Mouse (Mus musculus) brain, adult 10 weeks (tissue): ENCODE results near the gene Capza1. TPM values are rescaled to one million over a fixed set of nuclear protein-coding genes. Genes with fewer than 3 reads are reported as not detected.

Source experiments
- polyA plus RNA-seq: library from polyadenylated mRNA; stranded (reverse); fragments of 350-450 nt; fragmentation: Illumina TruSeq; extraction: RNeasy Lipid Tissue Mini Kit (QIAGEN cat#74804); gene quantifications from one replicate; pipeline ENCODE4 v1.2.3, GENCODE M21; 2015; ENCODE audit warnings: low read depth, low replicate concordance

The Capza1 gene
- polyA plus RNA-seq, result 59.2 TPM

DNA sequence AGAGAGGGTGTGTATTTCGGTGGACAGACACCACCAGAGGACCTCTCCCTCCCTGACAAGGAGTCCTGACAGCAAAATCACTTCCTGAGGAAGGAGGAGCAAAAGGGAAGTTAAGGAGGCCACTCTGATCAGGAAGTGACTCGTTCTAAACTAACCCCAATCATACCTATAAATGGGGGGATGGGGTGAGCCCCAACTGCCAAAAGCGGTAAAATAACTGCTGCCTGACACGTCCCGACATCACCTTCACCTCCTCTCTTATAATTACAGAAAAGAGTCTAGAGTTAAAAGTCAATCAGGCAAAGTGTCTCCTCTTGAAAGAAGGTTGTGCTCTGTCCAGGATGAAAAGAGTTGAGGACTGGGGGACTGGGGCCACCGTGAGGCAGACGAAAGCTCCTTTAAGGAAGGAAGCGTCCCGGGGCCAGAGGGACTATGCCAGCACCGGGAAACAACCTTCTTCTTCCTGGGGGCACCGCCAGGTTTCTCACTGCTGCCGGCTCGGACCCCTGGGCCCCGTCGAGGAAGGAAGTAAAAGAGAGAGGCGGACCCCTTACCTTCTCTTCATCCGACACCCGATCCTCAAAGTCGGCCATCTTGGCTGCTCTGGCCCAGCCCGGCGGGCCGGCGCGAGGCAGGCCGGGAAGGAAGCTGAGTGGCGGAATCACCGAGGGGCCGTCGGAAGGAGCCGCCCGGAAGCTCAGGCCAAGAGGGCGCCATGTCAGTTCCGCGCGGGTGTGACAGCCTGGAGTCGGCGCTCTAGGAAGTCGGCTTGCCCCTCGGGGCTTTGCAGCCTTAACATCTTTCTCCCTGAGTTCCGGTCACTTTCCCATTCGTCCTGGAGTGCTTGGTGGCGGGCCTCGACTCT lies at the start of gene Capza1, which contains the start of gene St7l:
Gene Capza1, minus strand, starts transcription at position 720 of the 865 bp plus-strand sequence.
Gene St7l, plus strand, starts transcription at position 220 of the 865 bp plus-strand sequence.

DNA sequence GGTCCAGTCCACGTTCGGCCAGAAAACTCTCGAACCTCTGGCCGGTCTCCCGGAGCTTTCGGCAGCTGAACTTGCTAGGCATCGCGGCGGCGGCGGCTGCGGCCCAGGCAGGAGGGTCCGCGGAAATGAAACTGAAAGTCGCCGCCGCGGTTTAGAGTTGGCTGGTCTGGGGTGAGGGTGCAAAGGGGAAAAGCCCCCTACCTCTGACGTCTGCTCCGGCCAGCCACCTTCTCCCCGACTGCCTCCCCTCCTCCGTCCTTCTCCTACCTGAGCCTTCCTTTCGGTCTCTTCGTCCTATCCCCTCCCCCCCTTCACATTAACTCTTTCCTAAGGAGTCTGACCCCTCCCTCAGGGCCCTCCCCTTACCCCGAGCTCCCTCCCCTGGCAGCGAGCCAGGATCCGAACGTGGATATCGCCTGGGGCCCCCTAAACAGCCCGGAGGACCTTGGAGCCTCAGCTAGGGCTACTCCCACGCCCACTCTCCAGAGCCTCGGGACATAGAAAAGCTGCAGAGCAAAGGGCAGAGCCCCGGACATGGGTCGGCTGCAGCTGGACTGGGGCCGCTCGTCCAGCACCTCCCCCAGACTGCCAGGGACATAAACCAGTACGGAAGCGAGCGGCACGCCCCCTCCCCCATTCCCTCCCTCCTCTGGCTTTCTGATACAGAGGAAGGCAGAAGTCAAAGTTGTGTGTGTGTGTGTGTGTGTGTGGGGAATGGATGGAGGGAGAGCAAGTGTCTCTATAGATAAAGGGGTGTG lies 46.1 kb downstream of the Capza1 start, which contains the start of gene Mov10:
Gene Mov10, minus strand, starts transcription at position 573 of the 758 bp plus-strand sequence.

DNA sequence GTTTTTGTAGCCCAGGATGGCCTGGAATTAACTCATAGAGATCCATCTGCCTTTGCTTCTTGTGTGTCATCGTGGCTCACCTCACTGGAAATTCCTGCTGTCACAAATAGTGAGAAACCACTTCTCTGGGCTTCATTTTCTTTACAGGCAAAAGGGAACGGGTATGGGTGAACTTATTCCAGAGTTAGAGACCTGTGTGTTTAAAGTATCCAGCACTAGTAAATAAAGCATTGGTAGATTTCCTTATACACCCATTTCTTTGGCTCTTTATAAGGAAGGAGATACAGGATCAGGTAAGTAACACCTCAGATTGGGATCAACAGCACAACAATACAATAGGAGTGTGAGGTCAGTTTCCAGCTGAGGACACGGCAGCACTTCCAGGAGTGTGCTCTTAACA lies 76.2 kb downstream of the Capza1 start, which contains the start of gene Rhoc:
Gene Rhoc, plus strand, starts transcription at position 301 of the 400 bp plus-strand sequence.

DNA sequence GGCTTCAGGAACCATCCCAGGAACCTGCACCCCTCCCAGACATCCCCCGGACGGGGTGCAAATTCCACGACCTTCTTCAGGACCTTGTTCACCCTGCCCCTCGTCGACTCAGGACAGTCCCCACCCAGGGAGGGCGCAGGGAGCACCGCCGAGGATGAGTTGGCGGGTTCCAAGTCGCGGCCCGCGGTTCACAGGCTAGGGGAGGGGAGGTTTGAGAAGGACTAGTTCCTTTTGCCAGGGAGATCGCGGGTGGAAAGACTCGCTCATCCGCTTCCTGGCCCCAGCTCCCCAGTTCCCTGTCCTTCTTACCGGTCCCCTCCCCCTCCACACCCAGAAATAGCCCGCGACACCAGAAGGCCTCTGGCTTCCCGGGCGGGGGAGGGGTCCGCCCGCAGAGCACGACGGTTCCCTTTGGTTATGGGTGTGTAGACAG lies 82.8 kb downstream of the Capza1 start, which contains the start of gene Fam19a3:
Gene Fam19a3, minus strand, starts transcription at position 370 of the 433 bp plus-strand sequence.

DNA sequence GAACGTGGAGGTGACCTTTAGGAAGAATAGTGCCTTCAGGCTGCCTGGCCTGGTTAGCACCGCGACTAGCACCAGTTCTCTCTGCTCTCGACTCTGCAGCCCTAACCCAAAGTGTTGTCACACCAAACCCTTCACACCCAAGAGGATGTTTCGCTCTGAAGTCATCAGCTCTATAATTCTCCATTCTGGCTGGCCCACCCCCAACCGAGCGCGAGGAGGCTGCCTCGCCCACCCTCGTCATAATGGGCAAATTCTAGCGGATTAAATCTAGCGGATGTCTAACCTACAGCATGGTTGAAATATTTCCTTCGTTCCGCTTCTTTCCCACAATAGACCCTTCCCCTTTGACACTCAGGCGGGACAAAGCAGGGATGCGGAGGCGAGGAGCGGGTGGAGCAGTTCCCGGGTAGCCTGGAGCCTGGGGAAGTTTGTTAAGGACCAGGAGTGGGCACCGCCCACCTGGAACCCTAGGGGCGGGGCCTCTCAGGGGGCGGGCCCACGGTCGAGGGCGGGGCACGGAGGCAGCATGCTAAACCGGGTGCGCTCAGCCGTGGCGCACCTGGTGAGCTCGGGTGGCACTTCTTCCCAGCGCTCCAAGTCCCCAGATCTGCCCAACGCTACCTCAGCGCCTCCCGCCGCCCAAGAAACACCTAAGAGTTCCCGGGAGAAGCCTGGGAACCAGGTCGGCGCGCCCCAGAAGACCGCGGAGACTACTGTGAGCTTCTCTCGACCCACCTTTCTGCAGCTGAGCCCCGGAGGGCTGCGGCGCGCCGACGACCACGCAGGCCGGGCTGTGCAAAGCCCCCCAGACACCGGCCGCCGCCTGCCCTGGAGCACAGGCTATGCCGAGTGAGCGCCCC lies 83.5 kb downstream of the Capza1 start, which contains the start of gene Ppm1j:
Gene Ppm1j, plus strand, starts transcription at position 496 of the 860 bp plus-strand sequence.

Other genes starting within 250 kb of the Capza1 start
- 25.4 TPM for gene Slc16a1, start 225.8 kb downstream of the Capza1 start, polyA plus RNA-seq
- gene Ppm1j, start 83.4 kb downstream of the Capza1 start, polyA plus RNA-seq, result 0.70 TPM
- gene Fam19a3, start 82.7 kb downstream of the Capza1 start, polyA plus RNA-seq, result 0.19 TPM
- 34.2 TPM for gene Rhoc, start 76.1 kb downstream of the Capza1 start, polyA plus RNA-seq
- gene Mov10, start 45.9 kb downstream of the Capza1 start, polyA plus RNA-seq, result 4.8 TPM
- 28.0 TPM for gene St7l, start 500 bp downstream of the Capza1 start, polyA plus RNA-seq
- gene Wnt2b, start 97.4 kb upstream of the Capza1 start, polyA plus RNA-seq, result 1.7 TPM
- 17.6 TPM for gene Cttnbp2nl, start 188.6 kb upstream of the Capza1 start, polyA plus RNA-seq
- not detected for gene 4930564D02Rik, start 202.3 kb upstream of the Capza1 start, polyA plus RNA-seq